Mouse (Mus musculus): ENCODE data around the gene Mtcl1. TPM values are rescaled to one million over a fixed set of nuclear protein-coding genes. Genes with fewer than 3 reads are reported as not detected.

The Mtcl1 gene
- not detected in 2 replicates for polyA plus RNA-seq (2012; ENCODE audit: insufficient read depth, low replicate concordance)

DNA sequence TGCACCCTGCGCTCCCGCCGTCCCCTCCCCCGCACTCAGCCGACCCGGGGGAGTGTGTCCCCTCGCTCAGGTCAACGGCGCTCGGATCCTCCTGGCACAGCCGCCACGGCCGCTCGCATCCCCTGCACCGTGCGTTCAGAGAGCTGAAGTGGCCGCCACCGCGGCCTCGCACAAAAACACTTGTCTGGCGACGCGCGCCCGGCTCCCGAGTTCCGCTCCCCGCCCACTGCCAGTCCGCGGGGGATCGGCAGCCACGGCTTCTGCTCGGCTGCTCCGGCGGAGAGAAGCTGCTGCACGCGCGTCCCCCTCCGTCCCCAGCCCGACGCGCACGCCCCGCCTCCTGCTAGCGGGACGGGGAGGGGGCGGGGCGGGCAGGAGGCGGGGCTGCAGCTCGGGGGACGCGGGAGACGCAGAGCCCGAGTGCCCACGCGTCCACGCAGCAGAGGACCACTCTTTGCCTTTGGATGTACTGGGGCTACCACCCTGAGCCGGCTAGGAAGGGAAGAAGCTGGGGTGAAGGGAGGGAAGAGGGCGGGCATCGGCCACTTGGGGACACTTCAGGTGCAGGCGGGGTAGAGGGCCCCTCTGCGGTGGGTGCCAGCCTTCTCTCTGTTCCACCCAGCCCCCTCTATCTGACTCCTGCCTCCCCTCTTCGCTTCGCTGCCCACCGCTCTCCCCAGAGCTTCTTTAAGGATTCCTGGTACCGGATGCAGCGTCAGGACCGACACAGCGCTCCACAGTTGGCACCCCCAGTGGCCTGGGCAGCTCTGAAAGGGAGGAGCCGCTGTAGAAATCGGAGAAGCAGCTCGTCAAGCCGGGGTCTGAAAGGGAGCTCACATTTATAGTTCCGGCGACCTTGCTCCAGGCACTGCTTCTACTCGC, at the start of gene Mtcl1:
TSS of gene Mtcl1 (minus strand) at position 291 of the 882 bp plus-strand sequence.
- peaks cover 80% of the 10 kb centered on the region for H3K27me3 ChIP-seq (replicated peaks)
- H3K4me3 ChIP-seq (replicated peaks) = peak within 1 kb of the TSS; percentile 93
- 0 out of 2 replicates have a peak, but pooled peaks cover 4% of the 10 kb centered on the region for H3K9me3 ChIP-seq
- H3K36me3 ChIP-seq (replicated peaks; ENCODE audit: low read length) = no peaks in the 10 kb centered on the region
- H3K4me1 ChIP-seq = peaks cover 32% of the 10 kb centered on the region
- no peak for TF ChIP-seq FLI1 (IDR thresholded peaks at IDR 0.05; ENCODE audit: low read length)
- TF ChIP-seq GATA1 (IDR thresholded peaks at IDR 0.05; ENCODE audit: borderline replicate concordance, low read length) = no peak

DNA sequence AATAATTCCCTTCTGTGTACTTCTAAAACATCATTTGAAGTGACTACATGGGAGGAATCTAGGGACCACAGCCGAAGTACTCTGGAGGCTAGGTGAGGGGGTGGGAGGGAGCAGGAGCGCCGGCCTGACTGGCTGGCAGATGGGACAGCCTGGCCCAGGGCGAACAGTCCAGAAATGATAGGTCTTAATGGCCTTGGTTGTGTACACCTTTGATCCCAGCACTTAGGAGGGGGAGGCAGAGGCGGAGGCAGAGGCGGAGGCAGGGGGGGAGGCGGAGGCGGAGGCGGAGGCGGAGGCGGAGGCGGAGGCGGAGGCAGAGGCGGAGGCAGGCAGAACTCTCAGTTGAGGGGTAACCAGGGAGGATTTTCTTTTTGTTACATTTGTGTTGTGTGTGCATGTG, 49.0 kb upstream of the Mtcl1 start:
- Histone ChIP-seq H3K27me3 (replicated peaks) (no peaks in the 10 kb centered on the region), H3K4me3 (replicated peaks) (no peak overlapping the region), H3K36me3 (replicated peaks; ENCODE audit: low read length) (peaks cover 95% of the 10 kb centered on the region), H3K4me1 (peaks cover 3% of the 10 kb centered on the region; the same call in 1 of the 2 replicates), H3K9me3 (no peaks in the 10 kb centered on the region)
- TF ChIP-seq FLI1 (IDR thresholded peaks at IDR 0.05; ENCODE audit: low read length) (no peak), GATA1 (IDR thresholded peaks at IDR 0.05; ENCODE audit: borderline replicate concordance, low read length) (no peak)

DNA sequence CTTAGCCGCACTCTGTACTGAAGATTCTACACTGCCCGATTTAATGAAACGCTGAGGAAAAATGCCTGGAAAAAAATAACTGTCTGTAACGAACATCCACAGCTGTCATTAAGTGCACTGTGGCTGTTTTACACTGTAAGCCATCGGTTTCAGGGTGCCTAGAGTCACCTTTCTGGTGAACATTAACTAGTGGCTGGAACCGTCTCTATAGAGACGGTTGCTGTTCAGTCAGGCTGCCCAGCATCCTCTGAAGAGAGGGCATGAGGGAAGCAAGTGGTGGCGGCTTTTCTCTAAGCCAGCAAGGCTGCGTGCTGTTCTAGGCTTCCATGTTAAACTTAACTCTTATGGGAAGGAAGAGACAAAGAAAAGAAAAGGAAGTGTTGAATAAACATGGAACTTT, 47.0 kb upstream of the Mtcl1 start:
- peaks cover 81% of the 10 kb centered on the region for H3K36me3 ChIP-seq (replicated peaks; ENCODE audit: low read length)
- H3K27me3 ChIP-seq (replicated peaks) = no peaks in the 10 kb centered on the region
- TF ChIP-seq FLI1 (IDR thresholded peaks at IDR 0.05; ENCODE audit: low read length) = no peak
- H3K4me3 ChIP-seq (replicated peaks) = no peak overlapping the region
- peaks cover 4% of the 10 kb centered on the region; the same call in 1 of the 2 replicates for H3K9me3 ChIP-seq
- H3K4me1 ChIP-seq = no peaks in the 10 kb centered on the region

DNA sequence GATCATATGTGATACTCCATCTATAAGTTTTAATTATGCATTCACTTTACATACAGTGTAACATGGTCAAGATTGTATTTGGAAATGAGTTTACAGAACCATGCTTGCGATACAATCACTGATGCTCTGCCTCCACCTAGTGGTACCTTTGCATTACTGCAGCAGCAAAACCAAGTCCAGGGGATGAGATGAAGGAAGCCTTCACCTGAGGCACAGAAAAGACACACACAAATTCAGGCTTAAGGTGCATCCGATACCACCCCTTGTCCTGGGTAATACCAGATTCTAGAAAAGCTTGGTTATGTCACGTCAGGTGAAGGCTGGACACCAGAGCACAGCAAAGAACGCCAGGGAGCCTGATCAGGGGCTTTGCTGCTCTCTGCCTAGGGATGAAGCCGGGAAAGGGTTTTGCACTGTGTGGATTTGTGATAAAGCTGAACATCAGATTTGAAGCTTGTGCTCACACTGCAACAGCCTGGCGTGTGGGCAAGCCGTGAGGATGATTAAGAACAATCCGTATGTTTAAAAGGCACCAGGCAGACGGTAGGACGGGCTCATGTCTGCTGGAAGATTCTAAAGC, 40.6 kb upstream of the Mtcl1 start:
- TF ChIP-seq GATA1 (IDR thresholded peaks at IDR 0.05; ENCODE audit: borderline replicate concordance, low read length) (0 out of 3 replicates have a peak, but pooled peaks have one; percentile 18), FLI1 (IDR thresholded peaks at IDR 0.05; ENCODE audit: low read length) (no peak)
- Histone ChIP-seq H3K4me3 (replicated peaks) (no peak overlapping the region), H3K27me3 (replicated peaks) (peaks cover 2% of the 10 kb centered on the region), H3K36me3 (replicated peaks; ENCODE audit: low read length) (peaks cover 17% of the 10 kb centered on the region), H3K9me3 (peaks cover 4% of the 10 kb centered on the region; the same call in 1 of the 2 replicates), H3K4me1 (peaks cover 12% of the 10 kb centered on the region)

DNA sequence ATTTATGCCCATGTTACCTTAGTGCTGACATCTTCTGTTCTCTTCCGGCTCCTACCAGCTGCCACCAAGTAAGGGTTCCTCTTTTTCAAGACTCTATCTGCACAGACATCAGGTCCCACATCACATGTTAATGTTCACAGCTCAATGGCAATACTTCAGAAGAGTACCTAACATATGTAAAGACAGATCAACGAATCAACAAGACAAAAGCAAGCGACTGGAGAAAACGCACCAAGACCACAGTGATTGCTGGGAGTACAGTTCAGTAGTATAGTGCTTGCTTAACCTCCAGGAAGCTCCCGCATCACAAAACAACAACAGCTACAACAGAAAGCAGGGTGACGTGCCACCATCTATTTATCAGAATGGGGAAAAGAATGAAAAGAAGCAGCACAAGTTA, 37.0 kb upstream of the Mtcl1 start:
- Histone ChIP-seq H3K4me3 (replicated peaks) (no peak overlapping the region), H3K36me3 (replicated peaks; ENCODE audit: low read length) (no peaks in the 10 kb centered on the region), H3K27me3 (replicated peaks) (peaks cover 8% of the 10 kb centered on the region), H3K9me3 (no peaks in the 10 kb centered on the region), H3K4me1 (peaks cover 15% of the 10 kb centered on the region)
- no peak for TF ChIP-seq FLI1 (IDR thresholded peaks at IDR 0.05; ENCODE audit: low read length)
- TF ChIP-seq GATA1 (IDR thresholded peaks at IDR 0.05; ENCODE audit: borderline replicate concordance, low read length) = no peak

DNA sequence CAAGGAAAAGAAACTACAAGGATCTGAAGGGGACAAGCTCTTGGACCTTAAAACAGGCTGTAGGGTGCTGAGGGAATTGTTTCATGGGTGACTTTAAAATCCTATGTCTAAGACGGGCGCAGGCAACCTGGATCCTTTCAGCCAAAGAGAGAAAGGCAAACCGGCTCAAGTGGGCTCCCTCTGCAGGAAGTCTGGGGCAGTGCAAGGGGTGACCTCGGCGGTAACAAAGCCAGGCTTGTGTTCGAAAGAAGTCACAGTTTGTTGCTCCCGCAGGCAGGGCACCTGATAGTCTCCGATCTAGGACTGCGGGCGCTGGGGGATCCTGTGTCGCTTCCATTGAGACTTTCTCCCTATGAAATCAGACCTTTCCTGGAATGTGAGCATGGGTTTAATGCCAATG, 36.2 kb upstream of the Mtcl1 start:
- Histone ChIP-seq H3K9me3 (no peaks in the 10 kb centered on the region), H3K4me1 (peaks cover 15% of the 10 kb centered on the region), H3K27me3 (replicated peaks) (peaks cover 13% of the 10 kb centered on the region), H3K4me3 (replicated peaks) (peak overlapping the region; percentile 4), H3K36me3 (replicated peaks; ENCODE audit: low read length) (no peaks in the 10 kb centered on the region)
- TF ChIP-seq FLI1 (IDR thresholded peaks at IDR 0.05; ENCODE audit: low read length) (no peak), GATA1 (IDR thresholded peaks at IDR 0.05; ENCODE audit: borderline replicate concordance, low read length) (no peak)

DNA sequence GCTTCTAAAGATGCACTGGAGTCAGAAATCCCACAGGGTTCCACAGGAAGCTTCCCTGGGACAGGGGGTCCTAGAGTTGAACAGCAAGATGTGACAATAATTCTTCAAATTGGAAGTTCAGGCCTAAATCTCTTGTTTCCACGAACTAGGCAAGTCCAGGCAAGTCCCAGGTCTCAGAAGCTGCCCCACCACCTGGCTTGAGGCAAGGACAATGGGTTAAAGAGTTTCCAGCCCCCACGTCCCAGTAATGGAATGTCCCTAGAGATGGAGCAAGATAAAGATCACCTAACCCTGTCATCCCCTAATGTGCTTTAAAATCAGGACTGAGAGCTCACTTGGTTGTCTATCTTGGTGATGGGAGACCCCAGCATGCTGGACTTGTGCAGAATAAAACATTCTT, 35.4 kb upstream of the Mtcl1 start:
- TF ChIP-seq GATA1 (IDR thresholded peaks at IDR 0.05; ENCODE audit: borderline replicate concordance, low read length) = no peak
- TF ChIP-seq FLI1 (IDR thresholded peaks at IDR 0.05; ENCODE audit: low read length) = no peak
- Histone ChIP-seq H3K4me1 (peaks cover 16% of the 10 kb centered on the region), H3K36me3 (replicated peaks; ENCODE audit: low read length) (no peaks in the 10 kb centered on the region), H3K4me3 (replicated peaks) (no peak overlapping the region), H3K27me3 (replicated peaks) (peaks cover 20% of the 10 kb centered on the region), H3K9me3 (no peaks in the 10 kb centered on the region)

DNA sequence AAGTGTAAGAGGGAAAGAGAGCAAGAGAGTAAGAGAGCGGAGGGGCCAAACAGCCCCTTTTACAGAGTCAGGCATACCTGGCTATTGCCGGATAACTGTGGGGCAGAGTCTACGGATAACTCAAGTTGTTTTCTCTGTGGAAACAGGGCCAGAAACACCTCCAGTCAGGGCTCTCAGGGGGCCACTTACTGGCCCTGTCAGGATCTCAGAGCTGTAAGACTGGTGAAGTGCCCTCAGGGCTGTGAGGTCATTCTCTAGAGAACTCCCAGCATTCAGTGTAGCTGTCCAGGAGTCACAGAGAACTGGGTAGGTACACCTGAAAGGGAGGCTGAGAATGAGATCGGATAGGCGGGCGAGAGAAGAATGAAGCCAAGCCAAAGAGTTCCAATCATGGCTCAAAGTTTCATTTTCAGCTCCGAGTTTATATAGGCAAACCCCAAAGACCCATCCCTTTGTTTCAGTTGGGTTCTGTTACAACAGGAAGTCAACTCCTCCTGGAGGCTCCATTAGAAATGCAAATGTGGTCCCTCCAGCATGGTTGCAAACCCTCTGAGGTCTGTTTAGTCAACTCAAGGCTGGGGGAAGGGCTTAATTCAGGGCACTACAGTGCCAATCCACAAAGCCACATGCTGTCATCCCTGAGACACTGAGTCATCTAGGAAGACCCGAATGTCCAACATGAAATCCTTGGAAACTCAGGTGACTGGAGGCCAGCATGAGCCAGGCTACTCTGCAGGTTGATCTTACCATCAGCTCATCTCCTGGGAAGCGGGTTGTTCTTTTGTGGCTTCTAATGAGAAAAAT, 34.3 kb upstream of the Mtcl1 start:
- no peak overlapping the region for H3K4me3 ChIP-seq (replicated peaks)
- H3K9me3 ChIP-seq = peaks cover 5% of the 10 kb centered on the region; the same call in 1 of the 2 replicates
- peaks cover 30% of the 10 kb centered on the region for H3K27me3 ChIP-seq (replicated peaks)
- no peak for TF ChIP-seq GATA1 (IDR thresholded peaks at IDR 0.05; ENCODE audit: borderline replicate concordance, low read length)
- no peaks in the 10 kb centered on the region for H3K36me3 ChIP-seq (replicated peaks; ENCODE audit: low read length)
- H3K4me1 ChIP-seq = peaks cover 24% of the 10 kb centered on the region

DNA sequence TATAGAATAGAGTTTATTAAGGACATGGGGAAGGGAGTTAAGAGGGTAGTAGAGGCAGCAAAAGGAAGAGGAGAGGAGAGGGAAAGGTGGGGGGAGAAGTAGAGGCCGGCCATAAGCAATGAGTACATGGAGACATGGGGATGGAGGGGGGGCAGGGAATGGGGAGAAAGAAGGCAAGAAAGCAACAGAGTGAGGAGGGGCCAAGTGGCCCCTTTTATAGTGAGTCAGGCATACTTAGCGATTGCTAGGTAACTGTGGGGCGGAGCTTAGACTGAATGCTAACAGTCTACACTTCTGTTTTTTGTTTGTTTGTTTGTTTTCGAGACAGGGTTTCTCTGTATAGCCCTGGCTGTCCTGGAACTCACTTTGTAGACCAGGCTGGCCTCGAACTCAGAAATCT, 31.7 kb upstream of the Mtcl1 start:
- Histone ChIP-seq H3K9me3 (peaks cover 5% of the 10 kb centered on the region; the same call in 1 of the 2 replicates), H3K36me3 (replicated peaks; ENCODE audit: low read length) (no peaks in the 10 kb centered on the region), H3K4me3 (replicated peaks) (no peak overlapping the region), H3K27me3 (replicated peaks) (peaks cover 39% of the 10 kb centered on the region), H3K4me1 (peaks cover 22% of the 10 kb centered on the region)
- TF ChIP-seq GATA1 (IDR thresholded peaks at IDR 0.05; ENCODE audit: borderline replicate concordance, low read length) = no peak
- no peak for TF ChIP-seq FLI1 (IDR thresholded peaks at IDR 0.05; ENCODE audit: low read length)
